Mouse (Mus musculus): Measurements from ENCODE around the gene Tmem50b. TPM values are rescaled to one million over a fixed set of nuclear protein-coding genes. Genes with fewer than 3 reads are reported as not detected.

The Tmem50b gene
- polyA plus RNA-seq, 1 experiment from 2014 or later, result 112 TPM

GRCm38 (mm10) chr16:91561099-91561498, 36.5 kb downstream of the Tmem50b start:
- WGBS, result 59% methylated on average over 9 of the region's 9 CpGs
- Histone ChIP-seq H3K27me3 (replicated peaks) (no peaks in the 10 kb centered on the region), H3K27ac (replicated peaks) (no peak overlapping the region), H3K4me1 (no peaks in the 10 kb centered on the region), H3K36me3 (peaks cover 52% of the 10 kb centered on the region), H3K9me3 (replicated peaks) (no peaks in the 10 kb centered on the region), H3K4me2 (no peak overlapping the region), H3K9ac (replicated peaks) (no peak overlapping the region), H3K4me3 (replicated peaks) (no peak overlapping the region)
- 0 out of 2 replicates have a peak, but pooled peaks have one; percentile 40 for ATAC-seq (ENCODE audit: low FRiP score)

- Histone ChIP-seq H3K27me3 (replicated peaks) (no peaks in the 10 kb centered on the region), H3K36me3 (peaks cover 44% of the 10 kb centered on the region), H3K9ac (replicated peaks) (no peak overlapping the region), H3K27ac (replicated peaks) (no peak overlapping the region), H3K9me3 (replicated peaks) (no peaks in the 10 kb centered on the region), H3K4me3 (replicated peaks) (no peak overlapping the region), H3K4me2 (no peak overlapping the region), H3K4me1 (peaks cover 9% of the 10 kb centered on the region)
- no peak for ATAC-seq (ENCODE audit: low FRiP score)
- 81% methylated on average over 15 of the region's 15 CpGs for WGBS
Observed at GRCm38 (mm10) chr16:91557693-91558092, 39.9 kb downstream of the Tmem50b start.

GRCm38 (mm10) chr16:91557214-91557613, 40.4 kb downstream of the Tmem50b start:
- Histone ChIP-seq H3K36me3 (peaks cover 39% of the 10 kb centered on the region), H3K27me3 (replicated peaks) (no peaks in the 10 kb centered on the region), H3K4me3 (replicated peaks) (no peak overlapping the region), H3K9ac (replicated peaks) (no peak overlapping the region), H3K4me2 (no peak overlapping the region), H3K4me1 (peaks cover 9% of the 10 kb centered on the region), H3K9me3 (replicated peaks) (no peaks in the 10 kb centered on the region), H3K27ac (replicated peaks) (no peak overlapping the region)
- ATAC-seq (ENCODE audit: low FRiP score), result no peak
- 80% methylated on average over 7 of the region's 7 CpGs for WGBS

GRCm38 (mm10) chr16:91556659-91557058, 40.9 kb downstream of the Tmem50b start:
- Histone ChIP-seq H3K9me3 (replicated peaks) (no peaks in the 10 kb centered on the region), H3K27ac (replicated peaks) (peak overlapping the region; percentile 48; the same call in 1 of the 2 replicates), H3K4me3 (replicated peaks) (no peak overlapping the region), H3K4me1 (peaks cover 9% of the 10 kb centered on the region), H3K4me2 (no peak overlapping the region), H3K36me3 (peaks cover 35% of the 10 kb centered on the region), H3K27me3 (replicated peaks) (no peaks in the 10 kb centered on the region), H3K9ac (replicated peaks) (no peak overlapping the region)
- 76% methylated on average over 15 of the region's 15 CpGs for WGBS
- ATAC-seq (ENCODE audit: low FRiP score), result no peak

- H3K4me2 ChIP-seq, result no peak overlapping the region
- ATAC-seq (ENCODE audit: low FRiP score), result no peak
- no peak overlapping the region for H3K9ac ChIP-seq (replicated peaks)
- H3K27me3 ChIP-seq (replicated peaks), result no peaks in the 10 kb centered on the region
- peaks cover 18% of the 10 kb centered on the region for H3K4me1 ChIP-seq
- H3K36me3 ChIP-seq, result peaks cover 24% of the 10 kb centered on the region
- no peaks in the 10 kb centered on the region for H3K9me3 ChIP-seq (replicated peaks)
- no peak overlapping the region for H3K27ac ChIP-seq (replicated peaks)
- H3K4me3 ChIP-seq (replicated peaks), result no peak overlapping the region
- WGBS, result 82% methylated on average over 8 of the region's 8 CpGs
Observed at GRCm38 (mm10) chr16:91555017-91555605, 42.5 kb downstream of the Tmem50b start.

GRCm38 (mm10) chr16:91553625-91554024, 44.0 kb downstream of the Tmem50b start:
- Histone ChIP-seq H3K27ac (replicated peaks) (no peak overlapping the region), H3K4me1 (peaks cover 33% of the 10 kb centered on the region), H3K9me3 (replicated peaks) (no peaks in the 10 kb centered on the region), H3K36me3 (peaks cover 19% of the 10 kb centered on the region), H3K4me3 (replicated peaks) (no peak overlapping the region), H3K9ac (replicated peaks) (no peak overlapping the region), H3K27me3 (replicated peaks) (no peaks in the 10 kb centered on the region), H3K4me2 (no peak overlapping the region)
- WGBS, result 59% methylated on average over 12 of the region's 12 CpGs
- ATAC-seq (ENCODE audit: low FRiP score), result no peak

GRCm38 (mm10) chr16:91552072-91552471, 45.5 kb downstream of the Tmem50b start:
- Histone ChIP-seq H3K27me3 (replicated peaks) (no peaks in the 10 kb centered on the region), H3K36me3 (0 out of 2 replicates have a peak, but pooled peaks cover 10% of the 10 kb centered on the region), H3K4me3 (replicated peaks) (no peak overlapping the region), H3K4me1 (peaks cover 45% of the 10 kb centered on the region), H3K9ac (replicated peaks) (no peak overlapping the region), H3K27ac (replicated peaks) (no peak overlapping the region), H3K9me3 (replicated peaks) (no peaks in the 10 kb centered on the region), H3K4me2 (no peak overlapping the region)
- WGBS, result 62% methylated on average over 9 of the region's 9 CpGs
- no peak for ATAC-seq (ENCODE audit: low FRiP score)

- Histone ChIP-seq H3K9me3 (replicated peaks) (no peaks in the 10 kb centered on the region), H3K36me3 (0 out of 2 replicates have a peak, but pooled peaks cover 6% of the 10 kb centered on the region), H3K9ac (replicated peaks) (no peak overlapping the region), H3K27me3 (replicated peaks) (no peaks in the 10 kb centered on the region), H3K4me2 (no peak overlapping the region), H3K27ac (replicated peaks) (no peak overlapping the region), H3K4me3 (replicated peaks) (no peak overlapping the region), H3K4me1 (peaks cover 49% of the 10 kb centered on the region)
- ATAC-seq (ENCODE audit: low FRiP score), result no peak
- 85% methylated on average over 10 of the region's 10 CpGs for WGBS
Observed at GRCm38 (mm10) chr16:91551081-91551524, 46.5 kb downstream of the Tmem50b start.

GRCm38 (mm10) chr16:91549616-91550015, 48.0 kb downstream of the Tmem50b start:
- Histone ChIP-seq H3K27ac (replicated peaks) (no peak overlapping the region), H3K4me3 (replicated peaks) (no peak overlapping the region), H3K9me3 (replicated peaks) (no peaks in the 10 kb centered on the region), H3K36me3 (no peaks in the 10 kb centered on the region), H3K9ac (replicated peaks) (no peak overlapping the region), H3K27me3 (replicated peaks) (no peaks in the 10 kb centered on the region), H3K4me1 (peaks cover 49% of the 10 kb centered on the region), H3K4me2 (peak overlapping the region; percentile 77)
- no peak for ATAC-seq (ENCODE audit: low FRiP score)
- WGBS, result 53% methylated on average over 5 of the region's 5 CpGs

- H3K9me3 ChIP-seq (replicated peaks), result no peaks in the 10 kb centered on the region
- H3K36me3 ChIP-seq, result no peaks in the 10 kb centered on the region
- no peak for ATAC-seq (ENCODE audit: low FRiP score)
- peak overlapping the region; percentile 77 for H3K4me2 ChIP-seq
- peak overlapping the region; percentile 29 for H3K4me3 ChIP-seq (replicated peaks)
- H3K9ac ChIP-seq (replicated peaks), result peak overlapping the region; percentile 37
- no peak overlapping the region for H3K27ac ChIP-seq (replicated peaks)
- H3K4me1 ChIP-seq, result peaks cover 45% of the 10 kb centered on the region
- WGBS, result 30% methylated on average over 2 of the region's 2 CpGs
- no peaks in the 10 kb centered on the region for H3K27me3 ChIP-seq (replicated peaks)
Observed at GRCm38 (mm10) chr16:91548996-91549395, 48.6 kb downstream of the Tmem50b start.

GRCm38 (mm10) chr16:91548586-91548985, 49.0 kb downstream of the Tmem50b start:
- Histone ChIP-seq H3K4me1 (peaks cover 41% of the 10 kb centered on the region), H3K4me3 (replicated peaks) (peak overlapping the region; percentile 29), H3K27ac (replicated peaks) (no peak overlapping the region), H3K9me3 (replicated peaks) (no peaks in the 10 kb centered on the region), H3K27me3 (replicated peaks) (0 out of 2 replicates have a peak, but pooled peaks cover under 1% of the 10 kb centered on the region), H3K36me3 (no peaks in the 10 kb centered on the region), H3K4me2 (peak overlapping the region; percentile 77), H3K9ac (replicated peaks) (peak overlapping the region; percentile 37)
- no peak for ATAC-seq (ENCODE audit: low FRiP score)
- WGBS, result 17% methylated on average over 5 of the region's 5 CpGs

GRCm38 (mm10) chr16:91547974-91548373, 49.6 kb downstream of the Tmem50b start:
- 25% methylated on average over 5 of the region's 5 CpGs for WGBS
- peak overlapping the region; percentile 94 for H3K4me3 ChIP-seq (replicated peaks)
- 0 out of 2 replicates have a peak, but pooled peaks cover 2% of the 10 kb centered on the region for H3K27me3 ChIP-seq (replicated peaks)
- peak overlapping the region; percentile 77 for H3K4me2 ChIP-seq
- ATAC-seq (ENCODE audit: low FRiP score), result no peak
- peaks cover 40% of the 10 kb centered on the region for H3K4me1 ChIP-seq
- no peaks in the 10 kb centered on the region for H3K36me3 ChIP-seq
- no peak overlapping the region for H3K27ac ChIP-seq (replicated peaks)
- H3K9me3 ChIP-seq (replicated peaks), result no peaks in the 10 kb centered on the region
- H3K9ac ChIP-seq (replicated peaks), result peak overlapping the region; percentile 92

Data from neural tube, embryonic 15.5 days (tissue).